Mouse (Mus musculus) spleen, postnatal 10 days (tissue): ENCODE measurements at regions not wholly inside any gene's neighbourhood (a gene's known extent, or its start where the extent isn't known, plus 50 kb on each side); places are given as distances from the start of the nearest gene placed in this dataset.

ENCODE experiments used
- DNase-seq, 2 experiments: peaks; one replicate each; pipeline ENCODE4 v3.0.0; 2021 to 2022; ENCODE audit warnings: low spot score in 2 of 2

GRCm38 (mm10) chr5:119944371-119944770, 111.9 kb downstream of the Tbx5 start:
- no peak for DNase-seq

- DNase-seq: no peak
Observed at GRCm38 (mm10) chr5:119948399-119948798, 115.9 kb downstream of the Tbx5 start.

- no peak for DNase-seq
Observed at GRCm38 (mm10) chr5:119952085-119952484, 119.6 kb downstream of the Tbx5 start.

- DNase-seq: no peak
Observed at GRCm38 (mm10) chr5:119953189-119953588, 120.7 kb downstream of the Tbx5 start.

GRCm38 (mm10) chr5:119953811-119954566, 121.5 kb downstream of the Tbx5 start:
- no peak for DNase-seq

GRCm38 (mm10) chr5:119958942-119959341, 126.5 kb downstream of the Tbx5 start:
- no peak for DNase-seq

GRCm38 (mm10) chr5:119964751-119965150, 132.3 kb downstream of the Tbx5 start:
- DNase-seq: no peak

- no peak for DNase-seq
Observed at GRCm38 (mm10) chr5:119971286-119971685, 138.8 kb downstream of the Tbx5 start.

GRCm38 (mm10) chr5:119972802-119973437, 140.5 kb downstream of the Tbx5 start:
- no peak for DNase-seq

- no peak for DNase-seq
Observed at GRCm38 (mm10) chr5:119978096-119978715, 138.1 kb upstream of the Rbm19 start.

- DNase-seq: no peak
Observed at GRCm38 (mm10) chr5:119981111-119981807, 135.0 kb upstream of the Rbm19 start.

- no peak for DNase-seq
Observed at GRCm38 (mm10) chr5:119984206-119984605, 132.1 kb upstream of the Rbm19 start.

- DNase-seq: no peak
Observed at GRCm38 (mm10) chr5:119992130-119992529, 124.1 kb upstream of the Rbm19 start.

GRCm38 (mm10) chr5:119995726-119996125, 120.5 kb upstream of the Rbm19 start:
- no peak for DNase-seq

GRCm38 (mm10) chr5:120005696-120006469, 110.4 kb upstream of the Rbm19 start:
- DNase-seq: no peak

GRCm38 (mm10) chr5:120007738-120008137, 108.5 kb upstream of the Rbm19 start:
- no peak for DNase-seq

GRCm38 (mm10) chr5:120008306-120008705, 108.0 kb upstream of the Rbm19 start:
- DNase-seq: no peak

- no peak for DNase-seq
Observed at GRCm38 (mm10) chr5:120015417-120015816, 100.8 kb upstream of the Rbm19 start.

GRCm38 (mm10) chr5:120018126-120018525, 98.1 kb upstream of the Rbm19 start:
- DNase-seq: no peak

GRCm38 (mm10) chr5:120020748-120021147, 95.5 kb upstream of the Rbm19 start:
- DNase-seq: no peak

GRCm38 (mm10) chr5:120022276-120022675, 94.0 kb upstream of the Rbm19 start:
- no peak for DNase-seq
